Mouse (Mus musculus): ENCODE results near the gene E2f6. TPM values are rescaled to one million over a fixed set of nuclear protein-coding genes. Genes with fewer than 3 reads are reported as not detected.
A peak's percentile ranks its signal among the peaks of the same experiment; 100 is the strongest.

Gene E2f6
- total and polyA plus RNA-seq, 3 experiments, result 9.3 to 36.1 (median 20.0) TPM

GRCm38 (mm10) chr12:16808045-16808444 is 2.7 kb upstream of the E2f6 start:
- Histone ChIP-seq H3K27me3 (replicated peaks) (no peaks in the 10 kb centered on the region), H3K36me3 (replicated peaks in 1 of 2; ENCODE audit: control insufficient read depth in 1 of 2, insufficient read depth in 1 of 2, low read length in 1 of 2) (peaks cover 0 to 3% of the 10 kb centered on the region in 2 experiments), H3K27ac (ENCODE audit: insufficient read depth, low read depth) (no peak overlapping the region), H3K9ac (ENCODE audit: insufficient read depth, low read depth) (no peak overlapping the region), H3K9me3 (replicated peaks; ENCODE audit: low read length) (no peaks in the 10 kb centered on the region), H3K79me2 (replicated peaks; ENCODE audit: control insufficient read depth, extremely low read depth, insufficient read depth, poor library complexity, severe bottlenecking) (peaks cover 13% of the 10 kb centered on the region), H3K4me2 (ENCODE audit: insufficient read depth, low read depth, poor library complexity, severe bottlenecking) (no peak overlapping the region), H3K4me1 (ENCODE audit: control insufficient read depth in 1 of 2, insufficient read depth in 2 of 2) (peaks cover 0 to 15% of the 10 kb centered on the region in 2 experiments; a peak in 2 of 4 replicates), H3K4me3 (replicated peaks in 1 of 3; ENCODE audit: low read depth in 2 of 3, low read length in 2 of 3, poor library complexity in 1 of 3) (no peak overlapping the region)
- in situ Hi-C loops (cut with MboI; ENCODE audit: low pct_ligation_motif_present, low pct_unique_long_range_greater_than_20kb, low sequenced_read_pairs), result loop anchor here (5.0 to 25.0 kb wide), 2 partner anchors 91 to 454 kb away; partner anchors contain the start of gene Pdia6
- TF ChIP-seq GABPA (IDR thresholded peaks at IDR 0.05; ENCODE audit: insufficient replicate concordance, low read depth, low read length) (no peak), SMC3 (IDR thresholded peaks at IDR 0.05; ENCODE audit: low read depth, low read length) (peak; percentile 89), E2F4 (IDR thresholded peaks at IDR 0.05; ENCODE audit: insufficient replicate concordance, low read depth, low read length) (no peak), NELFE (IDR thresholded peaks at IDR 0.05; ENCODE audit: low read depth, low read length) (no peak), ZC3H11A (IDR thresholded peaks at IDR 0.05; ENCODE audit: low read depth, low read length) (peak; percentile 90), RAD21 (IDR thresholded peaks at IDR 0.05; ENCODE audit: low read depth, low read length) (peak; percentile 100), MAZ (IDR thresholded peaks at IDR 0.05; ENCODE audit: low read depth, low read length) (no peak), JUN (IDR thresholded peaks at IDR 0.05; ENCODE audit: insufficient read depth, low read depth, low read length) (no peak), CTCF (conservative IDR thresholded peaks at IDR 0.05 in 1 of 2, IDR thresholded peaks at IDR 0.05 in 1 of 2; ENCODE audit: low read depth in 2 of 2, low read length in 2 of 2) (peak; percentile 28 to 97; a peak in 3 of 4 replicates), MXI1 (IDR thresholded peaks at IDR 0.05; ENCODE audit: low read depth, low read length) (no peak)
- peak; percentile 63 for DNase-seq (ENCODE audit: extremely low read depth)
- dilution Hi-C loops (cut with MboI; ENCODE audit: extremely low pct_ligation_motif_present, extremely low pct_unique_long_range_greater_than_20kb, low sequenced_read_pairs), result no loop called here

GRCm38 (mm10) chr12:16811477-16811876 is 714 bp downstream of the E2f6 start:
- in situ Hi-C loops (cut with MboI; ENCODE audit: low pct_ligation_motif_present, low pct_unique_long_range_greater_than_20kb, low sequenced_read_pairs), result loop anchor here (10.0 to 25.0 kb wide), 2 partner anchors 223 to 451 kb away; partner anchors contain the start of gene Pdia6
- peaks cover 14 to 34% of the 10 kb centered on the region in 2 experiments for H3K36me3 ChIP-seq (replicated peaks in 1 of 2; ENCODE audit: control insufficient read depth in 1 of 2, insufficient read depth in 1 of 2, low read length in 1 of 2)
- no peak for DNase-seq (ENCODE audit: extremely low read depth)
- H3K9me3 ChIP-seq (replicated peaks; ENCODE audit: low read length), result no peaks in the 10 kb centered on the region
- H3K79me2 ChIP-seq (replicated peaks; ENCODE audit: control insufficient read depth, extremely low read depth, insufficient read depth, poor library complexity, severe bottlenecking), result peaks cover 21% of the 10 kb centered on the region
- no peaks in the 10 kb centered on the region for H3K27me3 ChIP-seq (replicated peaks)
- H3K4me1 ChIP-seq (ENCODE audit: control insufficient read depth in 1 of 2, insufficient read depth in 2 of 2), result peaks cover 0 to 21% of the 10 kb centered on the region in 2 experiments; a peak in 2 of 4 replicates
- dilution Hi-C loops (cut with MboI; ENCODE audit: extremely low pct_ligation_motif_present, extremely low pct_unique_long_range_greater_than_20kb, low sequenced_read_pairs), result no loop called here
- H3K4me2 ChIP-seq (ENCODE audit: insufficient read depth, low read depth, poor library complexity, severe bottlenecking), result 0 out of 2 replicates have a peak overlapping the region, but pooled peaks have one; percentile 60
- peak overlapping the region; percentile 36 to 76 (median 69) for H3K4me3 ChIP-seq (replicated peaks in 1 of 3; ENCODE audit: low read depth in 2 of 3, low read length in 2 of 3, poor library complexity in 1 of 3)
- peak overlapping the region; percentile 35 for H3K9ac ChIP-seq (ENCODE audit: insufficient read depth, low read depth)
- TF ChIP-seq MAFK (IDR thresholded peaks at IDR 0.05; ENCODE audit: insufficient replicate concordance, low read length) (no peak), USF1 (IDR thresholded peaks at IDR 0.05; ENCODE audit: low read depth, low read length) (no peak), CHD2 (IDR thresholded peaks at IDR 0.05; ENCODE audit: low read length) (no peak), USF2 (conservative IDR thresholded peaks at IDR 0.05; ENCODE audit: low read depth, low read length) (no peak), MAX (IDR thresholded peaks at IDR 0.05; ENCODE audit: low read length) (no peak), RCOR1 (conservative IDR thresholded peaks at IDR 0.05; ENCODE audit: low read depth, low read length) (no peak), MYC (IDR thresholded peaks at IDR 0.05; ENCODE audit: low read depth, low read length) (0 out of 2 replicates have a peak, but pooled peaks have one; percentile 44), POLR2A (IDR thresholded peaks at IDR 0.05; ENCODE audit: low read depth, low read length) (no peak)
- H3K27ac ChIP-seq (ENCODE audit: insufficient read depth, low read depth), result no peak overlapping the region
